Mouse (Mus musculus) brain, adult 2 months (tissue): Measurements from ENCODE around the gene 2410131K14Rik.

Experiments
- DNase-seq: peaks from one replicate; pipeline ENCODE4 v3.0.0; 2011; ENCODE audit warnings: low read depth, low spot score

The 2410131K14Rik gene

GRCm38 (mm10) chr5:118310389-118310788 is 65.4 kb downstream of the 2410131K14Rik start:
- no peak for DNase-seq

- no peak for DNase-seq
These were observed 66.2 kb downstream of the 2410131K14Rik start for GRCm38 (mm10) chr5:118311251-118311650.

DNA sequence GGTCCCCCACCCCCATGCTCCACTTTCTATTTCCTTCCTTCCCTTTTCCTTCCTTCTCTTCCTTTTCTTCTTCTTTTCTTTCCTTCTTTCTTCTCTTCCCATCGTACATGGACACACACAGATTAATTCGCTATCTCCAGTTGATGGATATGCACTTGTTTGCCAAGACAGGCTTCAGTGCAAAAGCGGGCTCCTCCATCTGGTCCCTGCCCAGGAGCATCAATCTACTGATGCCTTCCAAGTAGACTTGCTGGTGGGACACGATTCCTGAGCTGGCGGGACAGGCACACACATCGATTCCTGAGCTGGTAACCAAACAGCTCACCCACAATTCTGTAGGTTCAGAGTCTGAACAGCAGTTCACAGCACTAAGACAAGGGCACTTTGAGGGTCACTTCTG is 68.7 kb downstream of the 2410131K14Rik start:
- no peak for DNase-seq
